15 mouse cellular contexts compared by ENCODE assay signal in genomic region chr4:130376675-130377074, GRCm38 (mm10). TPM values are rescaled to one million over a fixed set of nuclear protein-coding genes. Genes with fewer than 3 reads are reported as not detected.
DNase-seq lines count a peak whose midpoint lies in the region; ATAC-seq and TF ChIP-seq lines count a peak whose summit lies in the region.
"Had no signal": no experiment of that assay in that cellular context is flagged by ENCODE, and none has a peak within 500 bp of the region (broad histone marks: within the 10 kb centered on the region; RNA-seq: fewer than 3 reads in every experiment).

No protein-coding gene starts in this region.

- no peaks in the 10 kb centered on the region for H3K9me3 ChIP-seq in lung, embryonic 14.5 days (ENCODE audit: low read depth, low read length)
- H3K9me3 ChIP-seq: embryonic facial prominence, embryonic 12.5 days; limb, embryonic 15.5 days had no signal

- no peak overlapping the region for H3K4me2 ChIP-seq in lung, embryonic 14.5 days
- H3K4me2 ChIP-seq: embryonic facial prominence, embryonic 12.5 days; limb, embryonic 15.5 days had no signal

- H3K27ac ChIP-seq in gastrocnemius, adult 2 months, result no peak overlapping the region
- H3K27ac ChIP-seq in lung, embryonic 14.5 days (ENCODE audit: low read depth), result no peak overlapping the region
- H3K27ac ChIP-seq: embryonic facial prominence, embryonic 12.5 days; limb, embryonic 15.5 days had no signal

- H3K27me3 ChIP-seq in lung, embryonic 14.5 days (ENCODE audit: insufficient read depth, low read length), result no peaks in the 10 kb centered on the region
- H3K27me3 ChIP-seq: embryonic facial prominence, embryonic 12.5 days; limb, embryonic 15.5 days; megakaryocyte, embryonic 14.5 days had no signal

- no peaks in the 10 kb centered on the region for H3K4me1 ChIP-seq in lung, embryonic 14.5 days (ENCODE audit: insufficient read depth)
- H3K4me1 ChIP-seq: embryonic facial prominence, embryonic 12.5 days; limb, embryonic 15.5 days had no signal

- DNase-seq in gastrocnemius, adult 2 months, result no peak
- DNase-seq in gastrocnemius, adult 8-10 months (ENCODE audit: low spot score in 2 of 2), result no peak
- DNase-seq in lung, embryonic 14.5 days, result peak; percentile 42
- no peak for DNase-seq in lung, adult 18-20 months
- peak; percentile 30 for DNase-seq in ES-CJ7 (ENCODE audit: low read depth, low spot score)
- DNase-seq in spleen, postnatal 36 days (ENCODE audit: low spot score in 2 of 2), result no peak
- DNase-seq: gastrocnemius, postnatal 14 days; kidney, postnatal 10 days; right cerebral cortex, adult 18-20 months; thymus, postnatal 36 days had no signal

- peaks cover 94% of the 10 kb centered on the region for H3K36me3 ChIP-seq in lung, embryonic 14.5 days (ENCODE audit: insufficient read depth)

- intact Hi-C loops in gastrocnemius, adult 2 months (cut with DNase I), result no loop called here

- ATAC-seq in lung, embryonic 14.5 days (ENCODE audit: insufficient read depth), result no peak
- ATAC-seq in megakaryocyte progenitor cell, adult 5-6 weeks (replicated peaks; ENCODE audit: poor library complexity), result 0 out of 2 replicates have a peak, but pooled peaks have one; percentile 39
- ATAC-seq: hindbrain, embryonic 16.5 days had no signal

- WGBS in lung, embryonic 14.5 days, result 77% methylated on average over 4 of the region's 4 CpGs

- peak; percentile 30; the same call in 1 of the 2 replicates for TF ChIP-seq CTCF in gastrocnemius, adult 2 months (IDR thresholded peaks at IDR 0.05)
- TF ChIP-seq CTCF in lung, embryonic 14.5 days (IDR thresholded peaks at IDR 0.05; ENCODE audit: low read depth), result peak; percentile 41

- H3K4me3 ChIP-seq in gastrocnemius, adult 2 months, result no peak overlapping the region
- no peak overlapping the region for H3K4me3 ChIP-seq in lung, embryonic 14.5 days (ENCODE audit: low read depth, low read length)
- H3K4me3 ChIP-seq: embryonic facial prominence, embryonic 12.5 days; limb, embryonic 15.5 days; megakaryocyte, embryonic 14.5 days had no signal

- no peak overlapping the region for H3K9ac ChIP-seq in lung, embryonic 14.5 days
- H3K9ac ChIP-seq: embryonic facial prominence, embryonic 12.5 days; limb, embryonic 15.5 days had no signal

RNA-seq across cellular contexts. Expression of gene Snrnp40, which starts 16.7 kb away (rescaled TPM):
- 10 to 100 TPM in 1 of 2 experiments, 1 to 10 TPM in 1; 9.5 to 13.0 TPM for total RNA-seq in gastrocnemius, adult 2 months (2021)
- 10 to 100 TPM; 10.9 to 14.5 (median 12.6) TPM for total RNA-seq in gastrocnemius, adult 8-10 months (2022)
- polyA plus RNA-seq in lung, embryonic 14.5 days (2014; fragmentation: Nextera tagmentation; extraction: Ambion mirVana), result 186 and 199 TPM in 2 replicates
- 65.9 and 66.0 TPM in 2 replicates for total RNA-seq in megakaryocyte progenitor cell, adult 5-6 weeks (2015)
- 89.7 and 90.8 TPM in 2 replicates for total RNA-seq in megakaryocyte progenitor cell, adult 5-6 weeks (2017)

RNA-seq across cellular contexts. Expression of gene Zcchc17, which starts 16.9 kb away (rescaled TPM):
- 10 to 100 TPM; 38.4 to 47.3 TPM for total RNA-seq in gastrocnemius, adult 2 months (2021)
- 10 to 100 TPM; 33.9 to 46.4 (median 43.9) TPM for total RNA-seq in gastrocnemius, adult 8-10 months (2022)
- 70.6 and 76.8 TPM in 2 replicates for polyA plus RNA-seq in lung, embryonic 14.5 days (2014; fragmentation: Nextera tagmentation; extraction: Ambion mirVana)
- total RNA-seq in megakaryocyte progenitor cell, adult 5-6 weeks (2015), result 16.0 and 21.9 TPM in 2 replicates
- total RNA-seq in megakaryocyte progenitor cell, adult 5-6 weeks (2017), result 81.3 and 132 TPM in 2 replicates

Comparison
In these comparisons a context has a peak if more than half of its experiments do, and no peak if none do; other contexts are left out.
1. DNase-seq: peak in lung, embryonic 14.5 days (single experiment) and ES-CJ7 (single experiment); none in gastrocnemius, adult 2 months (single experiment), gastrocnemius, adult 8-10 months (0 of 2), lung, adult 18-20 months (0 of 2) and spleen, postnatal 36 days (0 of 2).
2. RNA of gene Snrnp40, which starts 16.7 kb away (total RNA-seq): 65.9 to 90.8 TPM in megakaryocyte progenitor cell, adult 5-6 weeks; 10.9 to 14.5 TPM in gastrocnemius, adult 8-10 months and 9.5 to 13.0 TPM in gastrocnemius, adult 2 months; every median in the first group is over 4 times any median in the second.